Mouse (Mus musculus) adrenal gland, postnatal 0 days (tissue): Measurements from ENCODE around the gene Slc25a18. TPM values are rescaled to one million over a fixed set of nuclear protein-coding genes. Genes with fewer than 3 reads are reported as not detected.

Source experiments
- microRNA-seq: library from miRNA; unstranded; fragments of <30 nt; microRNA quantifications from one replicate; pipeline ENCODE4, GENCODE M21; 2016; ENCODE audit warnings: borderline replicate concordance; ENCODE audit not compliant: insufficient number of aligned reads
- polyA plus RNA-seq: library from polyadenylated mRNA; unstranded; fragments of >200 nt; fragmentation: Nextera tagmentation; extraction: Ambion mirVana; gene quantifications from 2 replicates; pipeline ENCODE4 v1.2.1, GENCODE M21; 2015

Slc25a18 gene
- polyA plus RNA-seq, result 0.91 and 3.1 TPM in 2 replicates

DNA sequence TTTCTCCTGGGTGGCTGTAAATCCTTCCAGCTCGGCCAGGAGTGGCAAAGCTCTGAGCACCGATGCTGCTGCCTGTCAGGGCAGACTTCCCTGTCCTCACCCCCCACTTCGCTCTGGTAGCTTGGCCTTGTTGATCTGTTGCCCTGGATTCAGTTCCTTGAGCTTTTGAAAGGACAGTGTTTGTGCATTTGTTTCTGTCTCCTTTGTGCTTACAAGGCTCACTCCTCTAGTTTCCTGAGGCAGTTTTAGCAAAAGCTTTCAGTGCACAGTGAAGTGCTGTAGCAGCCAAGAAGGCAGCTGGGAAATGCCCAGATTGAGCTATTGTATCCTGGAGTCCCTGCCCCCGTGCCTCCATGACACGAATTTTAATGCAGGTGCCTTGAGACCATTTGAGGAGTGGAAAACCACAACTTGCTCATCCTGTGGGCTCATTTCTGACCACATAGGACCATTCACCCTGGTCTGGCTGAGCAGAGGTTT lies at the start of gene Slc25a18:
Gene Slc25a18 (plus strand): TSS at position 430 of the 480 bp plus-strand sequence.

GRCm38 (mm10) chr6:120822307-120822928 lies 49.0 kb downstream of the Slc25a18 start, which contains the start of gene Atp6v1e1:
Atp6v1e1 (minus strand) TSS chr6:120822793.

DNA sequence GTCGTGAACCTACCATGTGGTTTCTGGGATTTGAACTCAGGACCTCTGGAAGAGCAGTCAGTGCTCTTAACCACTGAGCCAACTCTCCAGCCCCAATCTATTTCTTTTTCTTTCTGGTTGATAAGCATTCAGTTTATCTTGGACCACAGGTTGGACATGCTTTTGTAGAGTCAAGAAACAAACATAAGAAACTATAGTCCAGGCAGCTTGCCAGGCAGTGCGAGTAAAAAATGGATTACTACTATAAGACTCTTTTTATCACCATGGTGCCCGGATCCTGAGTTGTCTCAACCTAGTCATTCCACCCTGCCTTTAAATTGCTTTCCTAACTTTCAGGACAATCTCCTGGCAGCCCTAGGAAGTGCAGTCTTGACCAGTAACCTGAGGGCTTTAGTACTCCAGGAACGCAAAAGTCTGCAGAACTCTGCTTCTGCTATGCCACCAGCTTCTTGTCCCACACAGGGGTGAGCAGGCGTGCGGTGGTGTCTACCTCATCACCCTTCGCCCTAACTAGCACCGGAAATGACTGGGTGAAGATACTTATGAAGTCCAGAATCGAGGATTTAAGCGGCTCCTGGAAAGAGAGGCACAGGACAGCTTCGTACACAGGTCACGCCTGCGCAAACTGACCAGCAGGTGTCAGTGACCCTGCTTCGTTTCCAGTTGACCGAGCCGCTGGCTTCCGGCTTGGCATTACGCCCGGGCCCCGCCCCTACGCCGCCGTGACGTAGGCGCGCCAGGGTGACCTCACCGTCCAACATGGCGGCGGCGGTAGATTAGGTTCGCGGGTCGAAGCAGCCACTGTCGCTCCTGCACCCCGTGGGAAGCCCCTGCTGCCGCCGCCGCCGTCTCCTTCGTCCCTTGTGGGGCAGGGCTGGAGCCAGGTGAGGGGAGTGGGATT lies 62.3 kb downstream of the Slc25a18 start, which contains the start of gene Bcl2l13:
Gene Bcl2l13 (plus strand): TSS at position 739 of the 901 bp plus-strand sequence.

Small RNA genes within 50 kb of the gene (microRNA-seq; reads per million reads assigned to microRNA genes)
- not detected for gene Gm25193

Other genes with a start within 250 kb of the Slc25a18 start
- gene Hdhd5, start 242.3 kb upstream of the Slc25a18 start, polyA plus RNA-seq, result 15.6 and 25.0 TPM in 2 replicates
- gene Cecr2, start 107.2 kb upstream of the Slc25a18 start, polyA plus RNA-seq, result 0.77 and 1.6 TPM in 2 replicates
- 326 and 467 TPM in 2 replicates for gene Atp6v1e1, start 49.2 kb downstream of the Slc25a18 start, polyA plus RNA-seq
- 12.0 and 18.6 TPM in 2 replicates for gene Bcl2l13, start 62.6 kb downstream of the Slc25a18 start, polyA plus RNA-seq
- 12.2 and 19.8 TPM in 2 replicates for gene Bid, start 143.3 kb downstream of the Slc25a18 start, polyA plus RNA-seq